Mouse (Mus musculus): ENCODE measurements at regions not wholly inside any gene's neighbourhood (a gene's known extent, or its start where the extent isn't known, plus 50 kb on each side); places are given as distances from the start of the nearest gene placed in this dataset.

GRCm38 (mm10) chr2:28341304-28341703 is 105.3 kb upstream of the Ppp1r26 start:
- ATAC-seq (replicated peaks; ENCODE audit: low FRiP score, low TSS enrichment, poor library complexity, severe bottlenecking) = no peak

GRCm38 (mm10) chr2:28348453-28348852 is 98.1 kb upstream of the Ppp1r26 start:
- ATAC-seq (replicated peaks; ENCODE audit: low FRiP score, low TSS enrichment, poor library complexity, severe bottlenecking) = no peak

GRCm38 (mm10) chr2:28349911-28350310 is 96.7 kb upstream of the Ppp1r26 start:
- ATAC-seq (replicated peaks; ENCODE audit: low FRiP score, low TSS enrichment, poor library complexity, severe bottlenecking) = no peak

GRCm38 (mm10) chr2:28351445-28351844 is 95.2 kb upstream of the Ppp1r26 start:
- no peak for ATAC-seq (replicated peaks; ENCODE audit: low FRiP score, low TSS enrichment, poor library complexity, severe bottlenecking)

- no peak for ATAC-seq (replicated peaks; ENCODE audit: low FRiP score, low TSS enrichment, poor library complexity, severe bottlenecking)
Observed at GRCm38 (mm10) chr2:28352903-28353302, 93.7 kb upstream of the Ppp1r26 start.

GRCm38 (mm10) chr2:28362199-28362598 is 84.4 kb upstream of the Ppp1r26 start:
- ATAC-seq (replicated peaks; ENCODE audit: low FRiP score, low TSS enrichment, poor library complexity, severe bottlenecking) = no peak

GRCm38 (mm10) chr2:28364623-28365022 is 82.0 kb upstream of the Ppp1r26 start:
- ATAC-seq (replicated peaks; ENCODE audit: low FRiP score, low TSS enrichment, poor library complexity, severe bottlenecking) = no peak

GRCm38 (mm10) chr2:28365756-28366155 is 80.8 kb upstream of the Ppp1r26 start:
- no peak for ATAC-seq (replicated peaks; ENCODE audit: low FRiP score, low TSS enrichment, poor library complexity, severe bottlenecking)

- ATAC-seq (replicated peaks; ENCODE audit: low FRiP score, low TSS enrichment, poor library complexity, severe bottlenecking) = 0 out of 2 replicates have a peak, but pooled peaks have one; percentile 56
Observed at GRCm38 (mm10) chr2:28374838-28375237, 71.8 kb upstream of the Ppp1r26 start.

- ATAC-seq (replicated peaks; ENCODE audit: low FRiP score, low TSS enrichment, poor library complexity, severe bottlenecking) = 0 out of 2 replicates have a peak, but pooled peaks have one; percentile 34
Observed at GRCm38 (mm10) chr2:28377948-28378822, 68.4 kb upstream of the Ppp1r26 start.

GRCm38 (mm10) chr2:28382051-28382802 is 64.4 kb upstream of the Ppp1r26 start:
- ATAC-seq (replicated peaks; ENCODE audit: low FRiP score, low TSS enrichment, poor library complexity, severe bottlenecking) = no peak

GRCm38 (mm10) chr2:28384875-28385274 is 61.7 kb upstream of the Ppp1r26 start:
- no peak for ATAC-seq (replicated peaks; ENCODE audit: low FRiP score, low TSS enrichment, poor library complexity, severe bottlenecking)

GRCm38 (mm10) chr2:28386784-28387183 is 59.8 kb upstream of the Ppp1r26 start:
- ATAC-seq (replicated peaks; ENCODE audit: low FRiP score, low TSS enrichment, poor library complexity, severe bottlenecking) = no peak

- no peak for ATAC-seq (replicated peaks; ENCODE audit: low FRiP score, low TSS enrichment, poor library complexity, severe bottlenecking)
Observed at GRCm38 (mm10) chr2:28387422-28387836, 59.2 kb upstream of the Ppp1r26 start.

- ATAC-seq (replicated peaks; ENCODE audit: low FRiP score, low TSS enrichment, poor library complexity, severe bottlenecking) = no peak
Observed at GRCm38 (mm10) chr2:28387926-28388325, 58.7 kb upstream of the Ppp1r26 start.

- ATAC-seq (replicated peaks; ENCODE audit: low FRiP score, low TSS enrichment, poor library complexity, severe bottlenecking) = no peak
Observed at GRCm38 (mm10) chr2:28389703-28390102, 56.9 kb upstream of the Ppp1r26 start.

GRCm38 (mm10) chr2:28395391-28395790 is 51.2 kb upstream of the Ppp1r26 start:
- ATAC-seq (replicated peaks; ENCODE audit: low FRiP score, low TSS enrichment, poor library complexity, severe bottlenecking) = no peak
